Mouse (Mus musculus): ENCODE results near the gene Arsa. TPM values are rescaled to one million over a fixed set of nuclear protein-coding genes. Genes with fewer than 3 reads are reported as not detected.
"Not testable (repeated sequence)": the region's sequence is repeated elsewhere in the genome, so short reads cannot be mapped to it uniquely, and the experiment has no call there.

The Arsa gene
- polyA plus RNA-seq, 1 experiment from 2014 or later = 22.5 TPM

GRCm38 (mm10) chr15:89435878-89436277, 41.3 kb downstream of the Arsa start:
- 83% methylated on average over 5 of the region's 5 CpGs for WGBS
- ATAC-seq = no peak
- H3K36me3 ChIP-seq = no peaks in the 10 kb centered on the region

GRCm38 (mm10) chr15:89434136-89434535, 43.1 kb downstream of the Arsa start:
- no peak for ATAC-seq
- Histone ChIP-seq H3K9ac (no peak overlapping the region), H3K36me3 (no peaks in the 10 kb centered on the region), H3K27me3 (replicated peaks) (no peaks in the 10 kb centered on the region), H3K4me1 (replicated peaks) (no peaks in the 10 kb centered on the region), H3K4me2 (replicated peaks) (no peak overlapping the region), H3K9me3 (no peaks in the 10 kb centered on the region), H3K4me3 (replicated peaks) (no peak overlapping the region), H3K27ac (no peak overlapping the region)
- 68% methylated on average over 3 of the region's 3 CpGs for WGBS

More at GRCm38 (mm10) chr15:89435878-89436277, 41.3 kb downstream of the Arsa start:
- no peak overlapping the region for H3K4me2 ChIP-seq (replicated peaks)
- no peak overlapping the region for H3K27ac ChIP-seq
- H3K27me3 ChIP-seq (replicated peaks) = no peaks in the 10 kb centered on the region
- no peak overlapping the region for H3K9ac ChIP-seq
- H3K9me3 ChIP-seq = no peaks in the 10 kb centered on the region
- H3K4me3 ChIP-seq (replicated peaks) = no peak overlapping the region
- no peaks in the 10 kb centered on the region for H3K4me1 ChIP-seq (replicated peaks)

GRCm38 (mm10) chr15:89432946-89433345, 44.3 kb downstream of the Arsa start:
- no peak overlapping the region for H3K27ac ChIP-seq
- no peak overlapping the region for H3K4me2 ChIP-seq (replicated peaks)
- H3K4me3 ChIP-seq (replicated peaks) = no peak overlapping the region
- no peaks in the 10 kb centered on the region for H3K9me3 ChIP-seq
- 0 out of 2 replicates have a peak, but pooled peaks cover 4% of the 10 kb centered on the region for H3K4me1 ChIP-seq (replicated peaks)
- peaks cover 2% of the 10 kb centered on the region; the same call in 1 of the 2 replicates for H3K36me3 ChIP-seq
- H3K27me3 ChIP-seq (replicated peaks) = no peaks in the 10 kb centered on the region
- H3K9ac ChIP-seq = no peak overlapping the region
- 78% methylated on average over 4 of the region's 4 CpGs for WGBS
- ATAC-seq = no peak

- H3K9ac ChIP-seq = no peak overlapping the region
- WGBS = 88% methylated on average over 6 of the region's 6 CpGs
- no peaks in the 10 kb centered on the region for H3K9me3 ChIP-seq
- H3K4me2 ChIP-seq (replicated peaks) = no peak overlapping the region
- 0 out of 2 replicates have a peak, but pooled peaks cover 4% of the 10 kb centered on the region for H3K4me1 ChIP-seq (replicated peaks)
- no peaks in the 10 kb centered on the region for H3K27me3 ChIP-seq (replicated peaks)
- H3K4me3 ChIP-seq (replicated peaks) = no peak overlapping the region
- peaks cover 8% of the 10 kb centered on the region for H3K36me3 ChIP-seq
- H3K27ac ChIP-seq = no peak overlapping the region
- ATAC-seq = no peak
Observed at GRCm38 (mm10) chr15:89431806-89432205, 45.4 kb downstream of the Arsa start.

- Histone ChIP-seq H3K9ac (no peak overlapping the region), H3K4me2 (replicated peaks) (no peak overlapping the region), H3K9me3 (no peaks in the 10 kb centered on the region), H3K27ac (no peak overlapping the region), H3K27me3 (replicated peaks) (no peaks in the 10 kb centered on the region), H3K4me1 (replicated peaks) (0 out of 2 replicates have a peak, but pooled peaks cover 4% of the 10 kb centered on the region), H3K4me3 (replicated peaks) (no peak overlapping the region), H3K36me3 (peaks cover 13% of the 10 kb centered on the region)
- no peak for ATAC-seq
- WGBS = 75% methylated on average over 3 of the region's 3 CpGs
Observed at GRCm38 (mm10) chr15:89431271-89431670, 46.0 kb downstream of the Arsa start.

- not testable (repeated sequence) for H3K9me3 ChIP-seq; H3K4me3 ChIP-seq (replicated peaks); H3K9ac ChIP-seq; H3K4me2 ChIP-seq (replicated peaks); ATAC-seq; H3K4me1 ChIP-seq (replicated peaks); H3K27me3 ChIP-seq (replicated peaks); H3K27ac ChIP-seq
- peaks cover 15% of the 10 kb centered on the region for H3K36me3 ChIP-seq
- WGBS = 67% methylated on average over 9 of the region's 9 CpGs
Observed at GRCm38 (mm10) chr15:89430771-89431170, 46.5 kb downstream of the Arsa start.

- H3K4me2 ChIP-seq (replicated peaks) = peak overlapping the region; percentile 88
- no peaks in the 10 kb centered on the region for H3K9me3 ChIP-seq
- H3K9ac ChIP-seq = peak overlapping the region; percentile 83
- peaks cover 15% of the 10 kb centered on the region for H3K36me3 ChIP-seq
- ATAC-seq = no peak
- H3K4me1 ChIP-seq (replicated peaks) = 0 out of 2 replicates have a peak, but pooled peaks cover 4% of the 10 kb centered on the region
- H3K27ac ChIP-seq = peak overlapping the region; percentile 99
- H3K4me3 ChIP-seq (replicated peaks) = peak overlapping the region; percentile 81
- WGBS = 54% methylated on average over 6 of the region's 6 CpGs
- no peaks in the 10 kb centered on the region for H3K27me3 ChIP-seq (replicated peaks)
Observed at GRCm38 (mm10) chr15:89430341-89430740, 46.9 kb downstream of the Arsa start.

- WGBS = under 1% methylated on average over 70 of the region's 70 CpGs
- Histone ChIP-seq H3K27me3 (replicated peaks) (no peaks in the 10 kb centered on the region), H3K9me3 (no peaks in the 10 kb centered on the region), H3K4me1 (replicated peaks) (0 out of 2 replicates have a peak, but pooled peaks cover 4% of the 10 kb centered on the region), H3K4me3 (replicated peaks) (peak within 1 kb of the TSS; percentile 81), H3K27ac (peak within 1 kb of the TSS; percentile 99), H3K9ac (peak within 1 kb of the TSS; percentile 83), H3K36me3 (peaks cover 15% of the 10 kb centered on the region), H3K4me2 (replicated peaks) (peak within 1 kb of the TSS; percentile 88)
- peak; percentile 96 for ATAC-seq
Observed at GRCm38 (mm10) chr15:89429352-89430221, 47.6 kb downstream of the Arsa start, which contains the start of the genes C730034F03Rik, Gm44502 and Chkb. TSS of gene C730034F03Rik (plus strand) at chr15:89429589. TSS of gene Gm44502 (minus strand) at chr15:89429696. TSS of gene Chkb (minus strand) at chr15:89429908.

GRCm38 (mm10) chr15:89428821-89429351, 48.3 kb downstream of the Arsa start:
- Histone ChIP-seq H3K4me1 (replicated peaks) (0 out of 2 replicates have a peak, but pooled peaks cover 4% of the 10 kb centered on the region), H3K9me3 (no peaks in the 10 kb centered on the region), H3K4me2 (replicated peaks) (peak overlapping the region; percentile 88), H3K27ac (peak overlapping the region; percentile 99; the same call in 1 of the 2 replicates), H3K27me3 (replicated peaks) (no peaks in the 10 kb centered on the region), H3K36me3 (peaks cover 15% of the 10 kb centered on the region), H3K4me3 (replicated peaks) (peak overlapping the region; percentile 81), H3K9ac (peak overlapping the region; percentile 83)
- ATAC-seq = peak; percentile 44
- WGBS = 5% methylated on average over 22 of the region's 22 CpGs

GRCm38 (mm10) chr15:89428136-89428790, 49.0 kb downstream of the Arsa start:
- peak overlapping the region; percentile 81 for H3K4me3 ChIP-seq (replicated peaks)
- WGBS = 84% methylated on average over 19 of the region's 19 CpGs
- H3K9ac ChIP-seq = peak overlapping the region; percentile 83
- ATAC-seq = no peak
- H3K27me3 ChIP-seq (replicated peaks) = no peaks in the 10 kb centered on the region
- peak overlapping the region; percentile 88 for H3K4me2 ChIP-seq (replicated peaks)
- no peaks in the 10 kb centered on the region for H3K9me3 ChIP-seq
- H3K36me3 ChIP-seq = peaks cover 15% of the 10 kb centered on the region
- no peak overlapping the region for H3K27ac ChIP-seq
- 0 out of 2 replicates have a peak, but pooled peaks cover 4% of the 10 kb centered on the region for H3K4me1 ChIP-seq (replicated peaks)

- ATAC-seq = no peak
- Histone ChIP-seq H3K27me3 (replicated peaks) (no peaks in the 10 kb centered on the region), H3K9ac (no peak overlapping the region), H3K4me1 (replicated peaks) (0 out of 2 replicates have a peak, but pooled peaks cover 4% of the 10 kb centered on the region), H3K9me3 (no peaks in the 10 kb centered on the region), H3K4me2 (replicated peaks) (no peak overlapping the region), H3K36me3 (peaks cover 15% of the 10 kb centered on the region), H3K27ac (no peak overlapping the region), H3K4me3 (replicated peaks) (no peak overlapping the region)
- 90% methylated on average over 10 of the region's 10 CpGs for WGBS
Observed at GRCm38 (mm10) chr15:89426716-89427115, 50.5 kb downstream of the Arsa start.

- WGBS = 35% methylated on average over 6 of the region's 6 CpGs
- no peak within 1 kb of the TSS for H3K27ac ChIP-seq
- no peaks in the 10 kb centered on the region for H3K9me3 ChIP-seq
- H3K9ac ChIP-seq = no peak within 1 kb of the TSS
- H3K27me3 ChIP-seq (replicated peaks) = no peaks in the 10 kb centered on the region
- 0 out of 2 replicates have a peak, but pooled peaks cover 4% of the 10 kb centered on the region for H3K4me1 ChIP-seq (replicated peaks)
- H3K36me3 ChIP-seq = peaks cover 15% of the 10 kb centered on the region
- no peak within 1 kb of the TSS for H3K4me3 ChIP-seq (replicated peaks)
- H3K4me2 ChIP-seq (replicated peaks) = no peak within 1 kb of the TSS
- ATAC-seq = no peak
Observed at GRCm38 (mm10) chr15:89425711-89426121, 51.5 kb downstream of the Arsa start, which contains the start of gene Cpt1b. TSS of gene Cpt1b (minus strand) at chr15:89425863.

Data from intestine, embryonic 15.5 days (tissue).